Mouse (Mus musculus): ENCODE data around the gene Gm45140.

Gm45140 gene

DNA sequence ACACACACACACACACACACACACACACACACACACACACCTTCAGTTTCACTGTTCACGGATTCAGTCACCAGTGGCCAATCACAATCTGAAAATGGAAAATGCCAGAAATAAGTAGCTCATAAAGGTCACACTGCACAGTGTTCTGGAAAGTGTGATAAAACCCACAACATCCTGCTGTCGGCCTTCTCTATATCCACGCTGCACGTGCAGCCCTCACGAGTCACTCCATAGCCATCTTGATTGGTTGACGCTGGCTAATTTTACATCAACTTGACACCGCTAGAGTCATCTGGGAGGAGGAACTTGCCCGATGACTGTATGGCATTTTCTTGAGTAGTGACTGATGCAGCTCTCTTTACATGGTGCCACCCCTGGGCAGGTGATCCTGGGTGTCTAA lies 93.6 kb downstream of the Gm45140 start:
- no peak for DNase-seq (ENCODE audit: low spot score in 2 of 2)

- DNase-seq (ENCODE audit: low spot score in 2 of 2), result no peak
Observed at GRCm38 (mm10) chr6:87740496-87740895, 95.1 kb downstream of the Gm45140 start.

GRCm38 (mm10) chr6:87739898-87740297 lies 95.7 kb downstream of the Gm45140 start:
- DNase-seq (ENCODE audit: low spot score in 2 of 2), result no peak
